Mouse (Mus musculus) ovary, postnatal 10 days (tissue): ENCODE measurements around the gene 1700015G11Rik.

Experiments
- DNase-seq: peaks from one replicate; pipeline ENCODE4 v3.0.0; 2022; ENCODE audit warnings: low spot score

1700015G11Rik gene

GRCm38 (mm10) chr7:52015628-52016027 is at the start of gene 1700015G11Rik:
1700015G11Rik (minus strand) TSS chr7:52015728.
- no peak for DNase-seq

- no peak for DNase-seq
Measured at GRCm38 (mm10) chr7:52056954-52057353, 41.4 kb upstream of the 1700015G11Rik start.

- DNase-seq, result no peak
Measured at GRCm38 (mm10) chr7:52056274-52056673, 40.7 kb upstream of the 1700015G11Rik start.

GRCm38 (mm10) chr7:52055831-52056230 is 40.3 kb upstream of the 1700015G11Rik start:
- DNase-seq, result no peak

- DNase-seq, result no peak
Measured at GRCm38 (mm10) chr7:52037600-52038582, 22.4 kb upstream of the 1700015G11Rik start.

- no peak for DNase-seq
Measured at GRCm38 (mm10) chr7:52024050-52024626, 8.6 kb upstream of the 1700015G11Rik start.

GRCm38 (mm10) chr7:52022039-52022438 is 6.5 kb upstream of the 1700015G11Rik start:
- DNase-seq, result no peak

GRCm38 (mm10) chr7:52015180-52015579 is 348 bp downstream of the 1700015G11Rik start:
- DNase-seq, result no peak

GRCm38 (mm10) chr7:52013457-52013856 is 2.1 kb downstream of the 1700015G11Rik start:
- DNase-seq, result no peak

GRCm38 (mm10) chr7:52007138-52007537 is 8.4 kb downstream of the 1700015G11Rik start:
- DNase-seq, result no peak

GRCm38 (mm10) chr7:52006296-52006630 is 9.3 kb downstream of the 1700015G11Rik start:
- DNase-seq, result no peak

GRCm38 (mm10) chr7:52005511-52006295 is 9.8 kb downstream of the 1700015G11Rik start, which contains the start of gene Svip:
Svip (minus strand) TSS chr7:52006018.
- DNase-seq, result peak; percentile 58

GRCm38 (mm10) chr7:51991020-51991419 is 24.5 kb downstream of the 1700015G11Rik start:
- no peak for DNase-seq

GRCm38 (mm10) chr7:51986909-51987308 is 28.6 kb downstream of the 1700015G11Rik start:
- no peak for DNase-seq

GRCm38 (mm10) chr7:51985763-51986162 is 29.8 kb downstream of the 1700015G11Rik start:
- DNase-seq, result no peak

- no peak for DNase-seq
Measured at GRCm38 (mm10) chr7:51982303-51982702, 33.2 kb downstream of the 1700015G11Rik start.

- no peak for DNase-seq
Measured at GRCm38 (mm10) chr7:51979271-51979670, 36.3 kb downstream of the 1700015G11Rik start.

GRCm38 (mm10) chr7:51975181-51975580 is 40.3 kb downstream of the 1700015G11Rik start:
- no peak for DNase-seq

GRCm38 (mm10) chr7:51973526-51973925 is 42.0 kb downstream of the 1700015G11Rik start:
- DNase-seq, result no peak

- no peak for DNase-seq
Measured at GRCm38 (mm10) chr7:51973091-51973490, 42.4 kb downstream of the 1700015G11Rik start.

GRCm38 (mm10) chr7:51972252-51972855 is 43.2 kb downstream of the 1700015G11Rik start:
- DNase-seq, result peak; percentile 4

GRCm38 (mm10) chr7:51969379-51969778 is 46.1 kb downstream of the 1700015G11Rik start:
- DNase-seq, result no peak
